12 mouse cellular contexts compared by ENCODE assay signal in genomic region chr4:139831501-139832230, GRCm38 (mm10). TPM values are rescaled to one million over a fixed set of nuclear protein-coding genes. Genes with fewer than 3 reads are reported as not detected.
DNase-seq lines count a peak whose midpoint lies in the region; ATAC-seq lines count a peak whose summit lies in the region.
"Had no signal": no experiment of that assay in that cellular context is flagged by ENCODE, and none has a peak within 500 bp of the region (broad histone marks: within the 10 kb centered on the region; RNA-seq: fewer than 3 reads in every experiment).

No protein-coding gene starts in this region.

- H3K27me3 ChIP-seq in embryonic facial prominence, embryonic 12.5 days, result peaks cover 95% of the 10 kb centered on the region
- peaks cover 80% of the 10 kb centered on the region for H3K27me3 ChIP-seq in hindbrain, embryonic 11.5 days (ENCODE audit: control insufficient read depth, insufficient read depth, low read length)
- peaks cover 100% of the 10 kb centered on the region for H3K27me3 ChIP-seq in lung, embryonic 16.5 days (ENCODE audit: control insufficient read depth, insufficient read depth, low read depth, low read length)
- peaks cover 79% of the 10 kb centered on the region for H3K27me3 ChIP-seq in neural tube, embryonic 11.5 days (ENCODE audit: control insufficient read depth, insufficient read depth, low read length)

- ATAC-seq in embryonic facial prominence, embryonic 12.5 days (ENCODE audit: insufficient number of reproducible peaks, insufficient read depth, low FRiP score, low TSS enrichment), result no peak
- ATAC-seq in hindbrain, embryonic 11.5 days (ENCODE audit: low FRiP score), result no peak
- ATAC-seq in lung, embryonic 16.5 days (ENCODE audit: low read depth), result peak; percentile 84
- no peak for ATAC-seq in neural tube, embryonic 11.5 days (ENCODE audit: insufficient read depth, low FRiP score, low TSS enrichment)
- ATAC-seq: Patski had no signal

- H3K27ac ChIP-seq in embryonic facial prominence, embryonic 12.5 days, result peak overlapping the region; percentile 57; the same call in 1 of the 2 replicates
- no peak overlapping the region; the same call in 1 of the 2 replicates for H3K27ac ChIP-seq in hindbrain, embryonic 11.5 days (ENCODE audit: low read depth, low read length)
- no peak overlapping the region for H3K27ac ChIP-seq in lung, embryonic 16.5 days (ENCODE audit: low read length)
- H3K27ac ChIP-seq in neural tube, embryonic 11.5 days (ENCODE audit: low read depth, low read length), result peak overlapping the region; percentile 1; the same call in 1 of the 2 replicates
- H3K27ac ChIP-seq: heart, embryonic 13.5 days; kidney, embryonic 15.5 days had no signal

- no peaks in the 10 kb centered on the region for H3K36me3 ChIP-seq in embryonic facial prominence, embryonic 12.5 days
- no peaks in the 10 kb centered on the region for H3K36me3 ChIP-seq in hindbrain, embryonic 11.5 days (ENCODE audit: control insufficient read depth, insufficient read depth, low read length)
- no peaks in the 10 kb centered on the region for H3K36me3 ChIP-seq in lung, embryonic 16.5 days (ENCODE audit: control insufficient read depth, insufficient read depth, low read length)
- no peaks in the 10 kb centered on the region for H3K36me3 ChIP-seq in neural tube, embryonic 11.5 days (ENCODE audit: control insufficient read depth, insufficient read depth, low read length)
- H3K36me3 ChIP-seq: heart, embryonic 13.5 days; kidney, embryonic 15.5 days had no signal

- peak; percentile 76 for DNase-seq in hindbrain, embryonic 11.5 days (ENCODE audit: low spot score)
- peak; percentile 67 for DNase-seq in neural tube, embryonic 11.5 days (ENCODE audit: low spot score)
- DNase-seq in thymus, postnatal 0 days (ENCODE audit: low spot score), result no peak
- DNase-seq in cerebellum, postnatal 36 days, result no peak
- no peak for DNase-seq in spleen, adult 18-20 months
- DNase-seq: cerebellum, adult 11-12 months had no signal

- peak overlapping the region; percentile 37 for H3K4me3 ChIP-seq in embryonic facial prominence, embryonic 12.5 days
- H3K4me3 ChIP-seq in hindbrain, embryonic 11.5 days (ENCODE audit: low read depth, low read length), result peak overlapping the region; percentile 57
- H3K4me3 ChIP-seq in lung, embryonic 16.5 days (ENCODE audit: low read length), result peak overlapping the region; percentile 8; the same call in 1 of the 2 replicates
- H3K4me3 ChIP-seq in neural tube, embryonic 11.5 days (ENCODE audit: low read depth, low read length), result peak overlapping the region; percentile 55

- H3K4me2 ChIP-seq in embryonic facial prominence, embryonic 12.5 days (replicated peaks), result peak overlapping the region; percentile 28
- peak overlapping the region; percentile 65 for H3K4me2 ChIP-seq in hindbrain, embryonic 11.5 days (replicated peaks; ENCODE audit: low read depth, low read length)
- no peak overlapping the region for H3K4me2 ChIP-seq in lung, embryonic 16.5 days (ENCODE audit: low read depth, low read length)
- peak overlapping the region; percentile 75 for H3K4me2 ChIP-seq in neural tube, embryonic 11.5 days (ENCODE audit: low read depth)

- peak overlapping the region; percentile 56 for H3K9ac ChIP-seq in embryonic facial prominence, embryonic 12.5 days
- H3K9ac ChIP-seq in hindbrain, embryonic 11.5 days (ENCODE audit: low read depth, low read length), result peak overlapping the region; percentile 75
- H3K9ac ChIP-seq in lung, embryonic 16.5 days (ENCODE audit: low read length), result no peak overlapping the region
- H3K9ac ChIP-seq in neural tube, embryonic 11.5 days (ENCODE audit: low read length), result peak overlapping the region; percentile 85
- H3K9ac ChIP-seq: heart, embryonic 13.5 days; kidney, embryonic 15.5 days had no signal

- H3K9me3 ChIP-seq in embryonic facial prominence, embryonic 12.5 days, result no peaks in the 10 kb centered on the region
- no peaks in the 10 kb centered on the region for H3K9me3 ChIP-seq in hindbrain, embryonic 11.5 days (ENCODE audit: control insufficient read depth, low read length)
- H3K9me3 ChIP-seq in lung, embryonic 16.5 days (ENCODE audit: control insufficient read depth, low read length), result no peaks in the 10 kb centered on the region
- H3K9me3 ChIP-seq in neural tube, embryonic 11.5 days (ENCODE audit: control insufficient read depth, low read length), result no peaks in the 10 kb centered on the region
- H3K9me3 ChIP-seq: heart, embryonic 13.5 days; kidney, embryonic 15.5 days had no signal

- peaks cover 3% of the 10 kb centered on the region; the same call in 1 of the 2 replicates for H3K4me1 ChIP-seq in embryonic facial prominence, embryonic 12.5 days
- H3K4me1 ChIP-seq in hindbrain, embryonic 11.5 days (replicated peaks; ENCODE audit: control insufficient read depth, insufficient read depth, low read length), result peaks cover 23% of the 10 kb centered on the region
- peaks cover 19% of the 10 kb centered on the region for H3K4me1 ChIP-seq in lung, embryonic 16.5 days (replicated peaks; ENCODE audit: control insufficient read depth, insufficient read depth, low read length)
- peaks cover 50% of the 10 kb centered on the region for H3K4me1 ChIP-seq in neural tube, embryonic 11.5 days (ENCODE audit: control insufficient read depth, insufficient read depth, low read length)

- WGBS in embryonic facial prominence, embryonic 12.5 days, result under 1% methylated on average over 57 of the region's 57 CpGs
- under 1% methylated on average over 57 of the region's 57 CpGs for WGBS in hindbrain, embryonic 11.5 days
- under 1% methylated on average over 57 of the region's 57 CpGs for WGBS in lung, embryonic 16.5 days
- WGBS in neural tube, embryonic 11.5 days, result under 1% methylated on average over 57 of the region's 57 CpGs

RNA-seq across cellular contexts. Expression of gene Pax7, which starts 1.7 kb away (rescaled TPM):
- 1.3 and 1.4 TPM in 2 replicates for polyA plus RNA-seq in embryonic facial prominence, embryonic 12.5 days (2016; fragmentation: Nextera tagmentation; extraction: Ambion mirVana)
- 2.2 and 2.7 TPM in 2 replicates for polyA plus RNA-seq in hindbrain, embryonic 11.5 days (2014; fragmentation: Nextera tagmentation; extraction: Ambion mirVana)
- polyA plus RNA-seq in lung, embryonic 16.5 days (2015; fragmentation: Nextera tagmentation; extraction: Ambion mirVana), result 0.04 TPM in 1 of 2 replicates, not detected in the other
- polyA plus RNA-seq in neural tube, embryonic 11.5 days (2014; fragmentation: Nextera tagmentation; extraction: Ambion mirVana), result 3.4 and 3.8 TPM in 2 replicates
- polyA plus RNA-seq in thymus, postnatal 0 days (2015; fragmentation: Nextera tagmentation; extraction: Ambion mirVana), result 0.04 and 0.09 TPM in 2 replicates
- polyA plus RNA-seq: heart, embryonic 13.5 days; liver, adult 2 months; Patski had no signal

Comparison
In these comparisons a context has a peak if more than half of its experiments do, and no peak if none do; other contexts are left out.
1. H3K27ac ChIP-seq: peak in embryonic facial prominence, embryonic 12.5 days (single experiment) and neural tube, embryonic 11.5 days (single experiment); none in hindbrain, embryonic 11.5 days (single experiment) and lung, embryonic 16.5 days (single experiment).
2. DNase-seq: peak in hindbrain, embryonic 11.5 days (single experiment) and neural tube, embryonic 11.5 days (single experiment); none in thymus, postnatal 0 days (single experiment), cerebellum, postnatal 36 days (0 of 2) and spleen, adult 18-20 months (0 of 2).
3. Peak in every context shown above with its lines, with median percentiles within 50 percentile points of each other: H3K4me3 ChIP-seq.